Mouse (Mus musculus) lung, embryonic 16.5 days (tissue): ENCODE measurements at regions not wholly inside any gene's neighbourhood (a gene's known extent, or its start where the extent isn't known, plus 50 kb on each side); places are given as distances from the start of the nearest gene placed in this dataset.

Experiments used
- ATAC-seq: fragments of 200-750 bp; cut with Nextera tagmentation; 2 replicates; pipeline ENCODE4 v1.8.0; 2017; ENCODE audit warnings: low read depth, mild to moderate bottlenecking, moderate library complexity
- H3K27ac ChIP-seq: fragments of 300-500 bp; sonication (generic); 2 replicates; pipeline ENCODE4 v1.5.1; 2014; ENCODE audit warnings: mild to moderate bottlenecking, control low read depth, low read length
- H3K27me3 ChIP-seq: fragments of 300-500 bp; sonication (generic); 2 replicates; pipeline ENCODE4 v1.6.1; 2014; ENCODE audit warnings: low read depth, low read length, mixed read lengths; ENCODE audit not compliant: control insufficient read depth, insufficient read depth
- H3K36me3 ChIP-seq: fragments of 300-500 bp; sonication (generic); 2 replicates; pipeline ENCODE4 v1.6.1; 2014; ENCODE audit warnings: low read length; ENCODE audit not compliant: control insufficient read depth, insufficient read depth
- H3K4me1 ChIP-seq: fragments of 300-500 bp; sonication (generic); replicated peaks from 2 replicates; pipeline ENCODE4 v1.6.1; 2014; ENCODE audit warnings: low read length, mixed read lengths; ENCODE audit not compliant: control insufficient read depth, insufficient read depth
- H3K4me2 ChIP-seq: fragments of 300-500 bp; sonication (generic); 2 replicates; pipeline ENCODE4 v1.6.1; 2014; ENCODE audit warnings: low read depth, low read length, control low read depth
- H3K4me3 ChIP-seq: fragments of 300-500 bp; sonication (generic); 2 replicates; pipeline ENCODE4 v1.5.1; 2014; ENCODE audit warnings: mild to moderate bottlenecking, low read length, control low read depth
- H3K9ac ChIP-seq: fragments of 300-500 bp; sonication (generic); 2 replicates; pipeline ENCODE4 v1.6.1; 2014; ENCODE audit warnings: low read length, control low read depth
- H3K9me3 ChIP-seq: fragments of 300-500 bp; sonication (generic); 2 replicates; pipeline ENCODE4 v1.6.1; 2016; ENCODE audit warnings: low read length; ENCODE audit not compliant: control insufficient read depth
- WGBS: fragments of 180-500 bp; shearing (Covaris S2); extraction: QIAGEN DNeasy Blood & Tissue Kit; methylation state at CpG from one replicate; pipeline ENCODE4 v1.1.7; 2014; 5-methylcytosine and 5-hydroxymethylcytosine counted together

- no peak overlapping the region for H3K4me2 ChIP-seq
- H3K27me3 ChIP-seq = no peaks in the 10 kb centered on the region
- no peaks in the 10 kb centered on the region for H3K36me3 ChIP-seq
- H3K4me3 ChIP-seq = no peak overlapping the region
- no peak overlapping the region for H3K27ac ChIP-seq
- no peak overlapping the region for H3K9ac ChIP-seq
- no peak for ATAC-seq
- no peaks in the 10 kb centered on the region for H3K9me3 ChIP-seq
- H3K4me1 ChIP-seq = no peaks in the 10 kb centered on the region
- WGBS = 86% methylated on average over 3 of the region's 3 CpGs
These were observed 69.2 kb upstream of the Pde3b start for GRCm38 (mm10) chr7:114345860-114346259.

- Histone ChIP-seq H3K27me3 (no peaks in the 10 kb centered on the region), H3K4me2 (no peak overlapping the region), H3K9ac (no peak overlapping the region), H3K9me3 (no peaks in the 10 kb centered on the region), H3K36me3 (no peaks in the 10 kb centered on the region), H3K4me3 (no peak overlapping the region), H3K27ac (no peak overlapping the region), H3K4me1 (no peaks in the 10 kb centered on the region)
- no peak for ATAC-seq
- 60% methylated on average over 4 of the region's 4 CpGs for WGBS
These were observed 68.1 kb upstream of the Pde3b start for GRCm38 (mm10) chr7:114347006-114347405.

GRCm38 (mm10) chr7:114350968-114351367 is 64.1 kb upstream of the Pde3b start:
- no peaks in the 10 kb centered on the region for H3K9me3 ChIP-seq
- no peak overlapping the region for H3K4me2 ChIP-seq
- H3K4me3 ChIP-seq = no peak overlapping the region
- WGBS = 46% methylated on average over 7 of the region's 7 CpGs
- H3K27me3 ChIP-seq = no peaks in the 10 kb centered on the region
- no peaks in the 10 kb centered on the region for H3K4me1 ChIP-seq
- no peak overlapping the region for H3K9ac ChIP-seq
- no peak for ATAC-seq
- H3K36me3 ChIP-seq = no peaks in the 10 kb centered on the region
- H3K27ac ChIP-seq = no peak overlapping the region

GRCm38 (mm10) chr7:114356381-114356780 is 58.7 kb upstream of the Pde3b start:
- H3K4me2 ChIP-seq = no peak overlapping the region
- no peaks in the 10 kb centered on the region for H3K36me3 ChIP-seq
- no peak for ATAC-seq
- no peaks in the 10 kb centered on the region for H3K4me1 ChIP-seq
- H3K27ac ChIP-seq = no peak overlapping the region
- no peak overlapping the region for H3K4me3 ChIP-seq
- H3K9ac ChIP-seq = no peak overlapping the region
- no peaks in the 10 kb centered on the region for H3K9me3 ChIP-seq
- 70% methylated on average over 2 of the region's 2 CpGs for WGBS
- H3K27me3 ChIP-seq = no peaks in the 10 kb centered on the region

- no peak overlapping the region for H3K4me2 ChIP-seq
- no peaks in the 10 kb centered on the region for H3K36me3 ChIP-seq
- 93% methylated on average over 1 of the region's 1 CpGs for WGBS
- H3K27ac ChIP-seq = no peak overlapping the region
- no peaks in the 10 kb centered on the region for H3K9me3 ChIP-seq
- ATAC-seq = no peak
- H3K9ac ChIP-seq = no peak overlapping the region
- H3K4me3 ChIP-seq = no peak overlapping the region
- H3K27me3 ChIP-seq = no peaks in the 10 kb centered on the region
- no peaks in the 10 kb centered on the region for H3K4me1 ChIP-seq
These were observed 52.9 kb upstream of the Pde3b start for GRCm38 (mm10) chr7:114362166-114362565.

- Histone ChIP-seq H3K4me2 (no peak overlapping the region), H3K36me3 (no peaks in the 10 kb centered on the region), H3K27ac (no peak overlapping the region), H3K9ac (no peak overlapping the region), H3K4me1 (no peaks in the 10 kb centered on the region), H3K9me3 (no peaks in the 10 kb centered on the region), H3K4me3 (no peak overlapping the region), H3K27me3 (no peaks in the 10 kb centered on the region)
- peak; percentile 23; the same call in 1 of the 2 replicates for ATAC-seq
- 21% methylated on average over 1 of the region's 1 CpGs for WGBS
These were observed 51.0 kb upstream of the Pde3b start for GRCm38 (mm10) chr7:114364041-114364440.
